Mouse (Mus musculus): ENCODE measurements around the gene Mrps27. TPM values are rescaled to one million over a fixed set of nuclear protein-coding genes. Genes with fewer than 3 reads are reported as not detected.
A peak's percentile ranks its signal among the peaks of the same experiment; 100 is the strongest.
"Not testable (repeated sequence)": the region's sequence is repeated elsewhere in the genome, so short reads cannot be mapped to it uniquely, and the experiment has no call there.

Gene Mrps27
- 10 to 100 TPM; 23.2 to 26.3 TPM for total RNA-seq (2021)
- long read RNA-seq, experiment 1, transcript Mrps27-201 (11 exons, 1,849 nt) = major isoform, 28 of 37 reads
- long read RNA-seq, experiment 1, partial matches to known transcripts = 3 of 37 reads
- long read RNA-seq, experiment 1, other reads (novel, unspliced or antisense) = 6 of 37 reads
- long read RNA-seq, experiment 2, transcript Mrps27-201 (11 exons, 1,849 nt) = major isoform, 41 of 48 reads
- long read RNA-seq, experiment 2, partial matches to known transcripts = 0 of 48 reads
- long read RNA-seq, experiment 2, other reads (novel, unspliced or antisense) = 7 of 48 reads

DNA sequence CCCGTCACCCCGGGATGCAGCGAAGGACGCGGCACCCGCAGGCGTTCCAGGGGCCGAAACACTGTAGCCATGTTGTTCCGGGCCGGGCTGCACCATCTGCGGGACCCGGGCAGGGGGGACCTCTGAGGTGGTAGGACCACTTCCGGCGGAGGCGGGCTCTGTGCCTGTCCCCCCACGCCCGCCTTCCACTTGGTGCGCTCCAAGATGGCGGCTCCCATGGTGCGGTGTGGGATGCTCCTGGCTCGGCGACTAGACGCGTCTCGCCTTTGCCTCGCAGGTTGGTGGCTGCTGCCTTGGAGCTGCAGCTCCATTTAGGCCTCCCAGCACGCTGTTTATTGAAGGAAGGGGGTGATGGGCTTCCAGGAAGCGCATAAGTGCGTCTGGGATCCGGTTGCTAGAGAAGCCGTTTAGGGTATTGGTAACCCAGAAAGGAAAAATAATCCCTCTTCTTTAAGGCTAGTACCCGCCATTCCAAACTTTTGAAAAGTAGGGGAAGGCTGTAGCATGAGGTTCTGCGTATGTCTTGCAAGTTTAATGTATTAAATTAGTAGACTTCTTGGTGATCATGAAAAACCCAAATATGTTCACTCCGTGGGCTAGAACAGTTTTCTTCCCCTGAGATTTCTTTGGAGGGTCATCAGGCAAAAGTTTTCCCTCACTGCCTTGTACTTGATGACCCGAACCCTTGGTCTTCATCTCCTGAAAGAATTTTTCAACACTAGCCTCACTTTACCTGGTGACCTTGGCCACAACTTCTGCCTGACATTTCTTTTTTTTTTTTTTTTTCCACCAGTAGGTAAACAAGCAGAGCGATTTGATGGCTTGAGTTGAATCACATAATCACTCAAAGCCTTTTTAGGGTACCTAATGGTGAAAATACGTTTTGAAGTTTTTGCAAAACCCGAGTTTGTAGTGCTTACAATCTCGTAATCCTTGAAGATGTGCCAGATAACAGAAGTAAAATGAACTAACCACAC lies at the start of gene Mrps27, which contains the start of gene Ptcd2:
Mrps27 (plus strand) TSS at position 188 of the 977 bp plus-strand sequence.
Ptcd2 (minus strand) TSS at position 107 of the 977 bp plus-strand sequence.
- Histone ChIP-seq H3K27ac (peak within 1 kb of the TSS; percentile 96), H3K4me3 (peak within 1 kb of the TSS; percentile 65)
- peak; percentile 98 to 99 for DNase-seq (ENCODE audit: low spot score in 2 of 2)
- TF ChIP-seq CTCF (conservative IDR thresholded peaks at IDR 0.05) = no peak

DNA sequence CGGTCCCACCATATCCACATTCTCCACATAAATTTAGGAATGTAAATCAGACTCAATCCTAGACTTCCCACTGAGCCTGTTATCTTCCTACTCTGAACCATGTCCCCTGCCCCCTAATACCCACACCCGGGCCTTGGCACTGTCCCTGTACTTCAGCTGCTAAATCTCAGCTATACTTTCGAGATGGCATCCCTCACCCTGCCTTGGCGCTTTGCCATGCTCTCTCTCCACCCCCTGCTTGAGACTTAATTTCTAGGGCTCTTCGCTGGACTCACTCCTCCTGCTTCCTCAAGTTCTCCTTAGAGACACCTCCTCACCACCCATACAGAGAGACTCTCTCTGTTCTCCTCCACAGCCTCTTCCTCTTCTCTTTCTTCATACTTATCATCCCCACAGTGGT lies 44.7 kb upstream of the Mrps27 start:
- no peak for TF ChIP-seq CTCF (conservative IDR thresholded peaks at IDR 0.05)
- Histone ChIP-seq H3K4me3 (no peak overlapping the region), H3K27ac (no peak overlapping the region)
- DNase-seq (ENCODE audit: low spot score in 2 of 2) = no peak

DNA sequence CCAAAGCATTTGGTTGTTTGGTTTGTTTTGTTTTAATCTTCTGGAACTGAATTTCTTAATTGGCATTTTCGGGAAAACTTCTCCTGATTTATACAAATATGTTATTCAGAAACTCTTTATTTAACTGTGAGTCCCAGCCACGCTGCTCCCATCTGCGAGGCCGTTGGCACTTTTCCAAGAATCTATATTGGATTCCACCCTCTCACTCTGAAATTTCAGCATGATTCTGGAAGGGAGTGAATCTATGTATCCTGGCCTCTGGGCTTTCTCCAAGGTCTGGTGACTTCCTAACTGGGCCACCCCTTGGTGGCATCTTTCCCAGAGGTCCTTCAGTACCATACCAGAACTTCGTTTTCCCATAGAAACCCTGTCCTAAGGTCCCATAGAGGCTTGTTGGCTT lies 40.7 kb upstream of the Mrps27 start:
- H3K27ac ChIP-seq = no peak overlapping the region
- H3K4me3 ChIP-seq = no peak overlapping the region
- TF ChIP-seq CTCF (conservative IDR thresholded peaks at IDR 0.05) = no peak
- peak; percentile 66 to 69 for DNase-seq (ENCODE audit: low spot score in 2 of 2)

DNA sequence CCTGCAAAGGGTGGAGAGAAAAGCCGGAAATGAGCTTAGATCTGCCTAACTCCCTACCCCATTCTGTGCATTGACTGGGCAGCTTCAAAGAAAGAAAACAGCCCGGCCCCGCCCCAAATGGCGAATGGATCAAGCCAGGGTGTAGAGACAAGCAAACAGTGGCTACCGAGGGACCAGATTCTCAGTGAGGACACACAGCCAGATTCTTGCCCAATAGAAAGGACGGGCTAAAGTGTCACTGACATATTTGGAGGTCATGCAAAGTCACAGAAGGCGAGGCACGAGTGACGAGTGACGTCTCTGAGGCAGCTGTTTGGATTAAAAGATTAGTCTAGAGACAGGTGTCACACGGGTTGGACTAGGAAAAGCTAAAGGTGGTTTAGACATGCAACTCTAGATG lies 40.2 kb upstream of the Mrps27 start:
- DNase-seq (ENCODE audit: low spot score in 2 of 2) = no peak
- TF ChIP-seq CTCF (conservative IDR thresholded peaks at IDR 0.05) = no peak
- Histone ChIP-seq H3K27ac (no peak overlapping the region), H3K4me3 (no peak overlapping the region)

DNA sequence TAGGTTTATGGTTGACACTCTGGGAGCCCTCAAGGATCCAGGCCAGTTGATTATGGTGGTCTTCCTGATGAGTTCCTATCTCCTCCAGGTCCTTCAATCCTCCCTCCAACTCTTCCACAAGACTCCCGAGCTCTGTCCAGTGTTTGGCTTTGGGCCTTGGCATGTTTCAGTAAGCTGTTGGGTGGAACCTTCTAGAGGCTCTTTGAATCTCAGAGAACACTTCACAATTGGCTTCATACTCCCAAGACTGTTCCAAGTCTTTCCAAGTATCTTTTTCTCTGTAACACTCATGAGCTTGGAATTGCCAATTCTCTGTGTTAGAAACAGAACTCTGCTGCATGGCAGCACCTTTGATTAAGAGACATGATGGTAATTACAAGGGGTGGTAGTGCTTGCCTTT lies 39.4 kb upstream of the Mrps27 start:
- no peak for DNase-seq (ENCODE audit: low spot score in 2 of 2)
- no peak for TF ChIP-seq CTCF (conservative IDR thresholded peaks at IDR 0.05)
- H3K4me3 ChIP-seq = no peak overlapping the region
- no peak overlapping the region for H3K27ac ChIP-seq

DNA sequence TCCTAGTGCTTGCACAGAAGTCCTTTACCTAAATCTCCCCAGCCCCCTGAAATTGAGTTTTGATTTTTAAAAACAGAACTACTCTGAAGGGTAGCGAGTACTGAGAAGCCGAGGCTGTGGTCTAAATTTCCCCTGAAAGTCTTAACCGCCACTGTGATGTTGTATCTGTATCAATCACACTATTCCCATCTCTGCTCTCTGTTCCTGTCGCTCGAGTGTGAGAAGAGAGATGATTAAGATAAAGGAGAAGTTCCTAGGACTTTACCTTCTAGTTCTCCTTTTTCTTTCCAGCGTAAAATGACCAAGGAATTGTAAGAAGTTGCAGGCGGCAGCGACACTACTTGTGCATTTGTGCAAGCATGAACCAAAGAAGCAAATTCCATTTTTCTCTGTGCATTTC lies 38.4 kb upstream of the Mrps27 start:
- DNase-seq (ENCODE audit: low spot score in 2 of 2) = no peak
- TF ChIP-seq CTCF (conservative IDR thresholded peaks at IDR 0.05) = no peak
- Histone ChIP-seq H3K4me3 (no peak overlapping the region), H3K27ac (no peak overlapping the region)

DNA sequence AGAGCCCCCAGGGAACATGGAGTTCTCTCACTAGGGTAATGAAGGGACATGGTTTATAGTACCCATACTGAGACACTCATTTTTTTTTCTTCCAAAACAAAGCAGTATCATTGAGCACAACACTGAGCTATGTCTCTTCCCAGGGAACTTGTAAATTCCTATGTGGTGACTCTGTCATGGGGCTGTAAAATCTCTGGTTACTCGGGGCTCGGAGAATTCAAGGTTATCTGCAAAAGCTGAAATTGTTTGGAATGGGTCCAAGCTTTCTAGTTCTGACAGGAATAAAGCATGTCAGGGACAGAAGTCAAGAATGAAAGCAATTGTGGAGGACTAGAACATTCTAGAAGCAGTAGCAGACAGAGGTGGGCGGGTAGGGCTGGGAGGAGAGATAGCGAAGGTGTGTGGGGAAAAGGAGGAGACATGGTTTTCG lies 36.6 kb upstream of the Mrps27 start:
- no peak for DNase-seq (ENCODE audit: low spot score in 2 of 2)
- no peak for TF ChIP-seq CTCF (conservative IDR thresholded peaks at IDR 0.05)
- Histone ChIP-seq H3K4me3 (no peak overlapping the region), H3K27ac (no peak overlapping the region)

DNA sequence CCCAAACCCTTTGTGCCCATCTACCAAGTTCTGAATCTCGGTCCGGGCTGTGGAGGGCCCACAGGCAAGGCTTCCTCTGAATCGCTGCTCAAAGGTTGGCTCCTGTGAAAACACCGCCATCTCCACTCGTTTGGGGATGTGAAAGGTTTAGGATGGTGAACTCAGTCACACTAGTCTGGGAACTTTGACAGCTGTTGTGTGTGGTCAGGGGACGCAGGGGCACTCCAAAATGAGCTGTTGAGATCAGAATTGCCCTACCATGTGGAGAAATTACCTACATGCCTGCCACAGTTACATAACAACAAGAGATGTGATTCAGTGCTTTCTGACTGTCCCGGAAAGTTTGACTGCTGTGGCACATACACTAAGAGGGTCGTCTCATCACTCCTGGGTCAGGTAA lies 36.2 kb upstream of the Mrps27 start:
- DNase-seq (ENCODE audit: low spot score in 2 of 2) = no peak
- Histone ChIP-seq H3K27ac (no peak overlapping the region), H3K4me3 (no peak overlapping the region)
- TF ChIP-seq CTCF (conservative IDR thresholded peaks at IDR 0.05) = no peak

DNA sequence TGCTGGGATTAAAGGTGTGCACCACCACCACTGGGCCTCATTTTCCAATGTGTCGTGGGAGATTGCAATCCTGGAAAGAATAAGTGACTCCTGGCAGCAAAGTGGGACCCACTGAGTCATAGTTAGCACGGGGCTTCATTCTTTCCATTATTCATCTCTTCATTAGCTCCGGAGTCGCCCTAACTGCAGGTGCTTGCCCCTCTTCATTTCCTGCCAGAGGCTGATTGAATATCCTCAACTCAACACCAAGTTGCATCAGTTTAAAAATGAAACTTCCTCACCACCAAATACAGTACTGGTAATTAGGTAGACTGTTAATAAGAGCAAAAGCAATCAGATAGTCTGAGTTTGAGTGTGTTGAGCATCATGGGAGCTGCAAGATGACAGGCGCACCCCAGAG lies 30.5 kb upstream of the Mrps27 start:
- Histone ChIP-seq H3K27ac (no peak overlapping the region), H3K4me3 (no peak overlapping the region)
- DNase-seq (ENCODE audit: low spot score in 2 of 2) = no peak
- TF ChIP-seq CTCF (conservative IDR thresholded peaks at IDR 0.05) = no peak

DNA sequence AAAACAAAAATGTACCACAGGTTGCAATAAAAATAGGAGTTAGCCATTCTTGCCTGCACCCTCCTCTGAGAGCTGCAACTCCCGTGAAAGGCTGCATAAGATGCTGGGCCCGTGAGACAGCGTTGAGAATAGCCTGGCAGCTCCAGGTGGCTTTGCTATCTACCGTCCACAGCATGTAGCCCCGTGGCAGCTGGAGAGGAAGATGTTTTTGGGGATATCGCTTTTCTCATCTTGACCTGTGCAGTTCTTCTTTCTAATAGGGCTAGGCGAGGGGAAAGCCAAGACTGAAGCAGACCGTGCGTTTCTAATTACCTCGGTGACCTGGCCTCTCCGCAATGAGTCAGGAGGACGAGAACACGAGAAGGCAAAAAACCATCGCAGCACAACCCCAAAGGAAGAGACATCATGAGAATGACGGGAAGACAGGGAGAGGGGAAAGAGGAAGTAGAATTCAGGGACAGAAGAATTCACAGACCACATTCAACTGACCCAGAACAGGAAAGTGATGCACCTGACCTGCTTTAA lies 29.9 kb upstream of the Mrps27 start:
- no peak for TF ChIP-seq CTCF (conservative IDR thresholded peaks at IDR 0.05)
- DNase-seq (ENCODE audit: low spot score in 2 of 2) = no peak
- H3K4me3 ChIP-seq = no peak overlapping the region
- H3K27ac ChIP-seq = no peak overlapping the region

DNA sequence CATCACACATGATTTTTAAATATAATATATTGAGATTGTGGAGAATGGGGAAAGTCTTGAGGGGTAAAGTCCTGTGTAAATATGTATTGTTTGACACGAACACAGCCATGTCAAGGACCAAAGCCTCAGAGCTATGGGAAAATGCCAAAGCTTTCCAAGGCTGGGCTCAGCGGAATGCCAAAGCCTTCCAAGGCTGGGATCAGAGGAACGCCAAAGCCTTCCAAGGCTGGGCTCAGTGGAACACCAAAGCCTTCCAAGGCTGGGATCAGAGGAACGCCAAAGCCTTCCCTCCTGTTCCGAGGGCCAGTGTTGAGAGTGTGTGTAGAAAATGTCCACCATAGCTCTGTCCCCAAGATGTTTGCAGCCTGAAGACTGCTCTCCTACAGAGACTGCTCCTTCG lies 28.2 kb upstream of the Mrps27 start:
- Histone ChIP-seq H3K4me3 (no peak overlapping the region), H3K27ac (peak overlapping the region; percentile 33; the same call in 1 of the 2 replicates)
- no peak for DNase-seq (ENCODE audit: low spot score in 2 of 2)
- no peak for TF ChIP-seq CTCF (conservative IDR thresholded peaks at IDR 0.05)

DNA sequence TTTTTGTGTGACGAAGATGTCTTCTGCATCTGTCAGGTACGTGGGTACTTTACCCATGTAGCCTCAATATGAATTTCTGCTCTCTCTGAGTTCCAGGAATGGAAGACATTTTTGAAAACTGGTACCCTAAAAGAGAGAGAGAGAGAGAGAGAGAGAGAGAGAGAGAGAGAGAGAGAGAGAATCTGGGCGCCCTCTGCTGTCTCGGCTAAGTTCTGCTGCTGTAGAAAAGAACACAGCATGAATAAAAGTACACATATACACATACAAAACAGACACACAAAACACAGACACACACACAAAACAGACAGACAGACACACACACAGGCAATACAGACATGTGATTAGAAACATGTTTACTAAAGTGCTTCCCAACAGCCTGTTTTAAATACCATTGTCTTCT lies 27.5 kb upstream of the Mrps27 start:
- Histone ChIP-seq H3K4me3 (no peak overlapping the region), H3K27ac (peak overlapping the region; percentile 33; the same call in 1 of the 2 replicates)
- TF ChIP-seq CTCF (conservative IDR thresholded peaks at IDR 0.05) = peak; percentile 82
- peak; percentile 55 to 65 for DNase-seq (ENCODE audit: low spot score in 2 of 2)

DNA sequence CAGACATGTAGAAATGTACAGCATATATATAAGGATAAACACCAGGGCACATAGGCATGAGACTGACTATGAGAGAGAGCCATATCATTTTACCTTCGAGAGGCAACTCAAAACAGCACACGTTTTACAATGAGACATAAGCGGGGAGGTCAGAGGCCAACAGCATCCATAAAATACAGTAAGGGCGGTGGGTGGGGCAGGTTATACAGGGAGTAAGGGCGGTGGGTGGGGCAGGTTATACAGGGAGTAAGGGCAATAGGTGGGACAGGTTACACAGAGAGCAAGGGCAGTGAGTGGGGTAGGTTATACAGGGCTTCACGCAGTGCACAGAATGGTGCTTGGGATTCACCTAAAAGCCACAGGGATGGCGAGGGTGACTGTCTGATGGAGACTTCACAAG lies 24.1 kb upstream of the Mrps27 start:
- DNase-seq (ENCODE audit: low spot score in 2 of 2) = no peak
- TF ChIP-seq CTCF (conservative IDR thresholded peaks at IDR 0.05) = no peak
- H3K27ac ChIP-seq = no peak overlapping the region
- H3K4me3 ChIP-seq = no peak overlapping the region

DNA sequence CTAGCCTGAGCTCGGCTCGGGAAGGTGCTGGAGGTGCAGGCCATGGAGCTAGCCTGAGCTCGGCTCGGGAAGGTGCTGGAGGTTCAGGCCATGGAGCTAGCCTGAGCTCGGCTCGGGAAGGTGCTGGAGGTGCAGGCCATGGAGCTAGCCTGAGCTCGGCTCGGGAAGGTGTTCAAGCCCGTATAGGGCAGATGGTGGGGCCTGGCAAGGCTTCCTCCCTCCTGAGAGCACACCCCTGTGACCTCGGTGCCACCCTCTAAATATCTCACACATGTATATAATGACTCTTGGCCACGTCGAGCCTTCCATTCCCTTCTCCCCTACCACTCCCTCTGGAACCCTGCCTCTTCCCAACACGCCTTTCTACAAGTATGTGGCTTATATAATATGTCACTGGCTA lies 21.7 kb upstream of the Mrps27 start:
- not testable (repeated sequence) for H3K4me3 ChIP-seq; DNase-seq (ENCODE audit: low spot score in 2 of 2)
- H3K27ac ChIP-seq = 0 out of 2 replicates have a peak overlapping the region, but pooled peaks have one; percentile 36

Measured in layer of hippocampus, adult 2 months (tissue).